Mouse (Mus musculus) forebrain, embryonic 14.5 days (tissue): ENCODE measurements around the gene Ank2. TPM values are rescaled to one million over a fixed set of nuclear protein-coding genes. Genes with fewer than 3 reads are reported as not detected.
A peak's percentile ranks its signal among the peaks of the same experiment; 100 is the strongest.

Experiments used
- ATAC-seq: fragments of 200-750 bp; cut with Nextera tagmentation; 2 replicates; pipeline ENCODE4 v1.8.0; 2017; ENCODE audit warnings: mild to moderate bottlenecking, moderate library complexity
- DNase-seq: peaks from one replicate; pipeline ENCODE4 v3.0.0-alpha.2; 2015; ENCODE audit warnings: low spot score
- H3K27ac ChIP-seq: fragments of 300-500 bp; sonication (generic); 2 replicates; pipeline ENCODE4 v1.5.1; 2014; ENCODE audit warnings: low read depth, mild to moderate bottlenecking, control low read depth, low read length, moderate library complexity
- H3K27me3 ChIP-seq: fragments of 300-500 bp; sonication (generic); replicated peaks from 2 replicates; pipeline ENCODE4 v1.6.1; 2014; ENCODE audit warnings: low read length, control low read depth, mixed read lengths; ENCODE audit not compliant: control insufficient read depth, insufficient read depth
- H3K36me3 ChIP-seq: fragments of 300-500 bp; sonication (generic); 2 replicates; pipeline ENCODE4 v1.6.1; 2014; ENCODE audit warnings: low read length, control low read depth; ENCODE audit not compliant: control insufficient read depth, insufficient read depth
- H3K4me1 ChIP-seq: fragments of 300-500 bp; sonication (generic); 2 replicates; pipeline ENCODE4 v1.6.1; 2014; ENCODE audit warnings: antibody characterized with exemption, low read length, control low read depth; ENCODE audit not compliant: control insufficient read depth, insufficient read depth
- H3K4me2 ChIP-seq: fragments of 300-500 bp; sonication (generic); 2 replicates; pipeline ENCODE4 v1.6.1; 2014; ENCODE audit warnings: mild to moderate bottlenecking, control low read depth, low read length
- H3K4me3 ChIP-seq: fragments of 300-500 bp; sonication (generic); 2 replicates; pipeline ENCODE4 v1.5.1; 2014; ENCODE audit warnings: low read depth, low read length, control low read depth
- H3K9ac ChIP-seq: fragments of 300-500 bp; sonication (generic); 2 replicates; pipeline ENCODE4 v1.6.1; 2014; ENCODE audit warnings: mild to moderate bottlenecking, low read length, control low read depth, moderate library complexity
- H3K9me3 ChIP-seq: fragments of 300-500 bp; sonication (generic); replicated peaks from 2 replicates; pipeline ENCODE4 v1.6.1; 2016; ENCODE audit warnings: low read length, control low read depth, mixed read lengths; ENCODE audit not compliant: control insufficient read depth
- WGBS: fragments of 180-500 bp; shearing (Covaris S2); extraction: QIAGEN DNeasy Blood & Tissue Kit; methylation state at CpG from one replicate; pipeline ENCODE4 v1.1.7; 2014; 5-methylcytosine and 5-hydroxymethylcytosine counted together
- polyA plus RNA-seq: library from polyadenylated mRNA; unstranded; fragments of >200 nt; fragmentation: Nextera tagmentation; extraction: Ambion mirVana; gene quantifications from 2 replicates; pipeline ENCODE4 v1.2.1, GENCODE M21; 2014

The Ank2 gene
- 61.8 and 116 TPM in 2 replicates for polyA plus RNA-seq

- ATAC-seq (peak; percentile 83), DNase-seq (peak; percentile 75)
- no peaks in the 10 kb centered on the region; the same call in 1 of the 2 replicates for H3K27me3 ChIP-seq
- peak within 1 kb of the TSS; percentile 48; the same call in 1 of the 2 replicates for H3K27ac ChIP-seq
- under 1% methylated on average over 54 of the region's 62 CpGs for WGBS
- H3K36me3 ChIP-seq, result no peaks in the 10 kb centered on the region
- peaks cover 6% of the 10 kb centered on the region; the same call in 1 of the 2 replicates for H3K4me1 ChIP-seq
- H3K9me3 ChIP-seq, result no peaks in the 10 kb centered on the region
- peak within 1 kb of the TSS; percentile 92 for H3K9ac ChIP-seq
- H3K4me2 ChIP-seq, result peak within 1 kb of the TSS; percentile 99
- H3K4me3 ChIP-seq, result peak within 1 kb of the TSS; percentile 61
These were observed at the start of gene Ank2 for GRCm38 (mm10) chr3:127498742-127499400. Ank2 (minus strand) TSS chr3:127499350.

GRCm38 (mm10) chr3:127547882-127548281, 48.7 kb upstream of the Ank2 start:
- Histone ChIP-seq H3K27me3 (no peaks in the 10 kb centered on the region), H3K9ac (no peak overlapping the region), H3K9me3 (no peaks in the 10 kb centered on the region), H3K4me3 (no peak overlapping the region), H3K4me1 (no peaks in the 10 kb centered on the region), H3K4me2 (no peak overlapping the region), H3K27ac (no peak overlapping the region), H3K36me3 (peaks cover 28% of the 10 kb centered on the region)
- WGBS, result 33% methylated on average over 5 of the region's 5 CpGs
- peak; percentile 40 for DNase-seq
- no peak for ATAC-seq

- no peak overlapping the region for H3K27ac ChIP-seq
- no peaks in the 10 kb centered on the region for H3K27me3 ChIP-seq
- H3K36me3 ChIP-seq, result peaks cover 38% of the 10 kb centered on the region
- no peak overlapping the region for H3K9ac ChIP-seq
- H3K4me2 ChIP-seq, result no peak overlapping the region
- WGBS, result 17% methylated on average over 5 of the region's 5 CpGs
- ATAC-seq (no peak), DNase-seq (no peak)
- H3K4me1 ChIP-seq, result no peaks in the 10 kb centered on the region
- H3K4me3 ChIP-seq, result no peak overlapping the region
- H3K9me3 ChIP-seq, result no peaks in the 10 kb centered on the region
These were observed 45.5 kb upstream of the Ank2 start for GRCm38 (mm10) chr3:127544610-127545121.

- H3K4me1 ChIP-seq, result no peaks in the 10 kb centered on the region
- DNase-seq (no peak), ATAC-seq (no peak)
- no peaks in the 10 kb centered on the region for H3K9me3 ChIP-seq
- H3K27ac ChIP-seq, result no peak overlapping the region
- 80% methylated on average over 4 of the region's 4 CpGs for WGBS
- H3K9ac ChIP-seq, result no peak overlapping the region
- H3K4me3 ChIP-seq, result no peak overlapping the region
- no peaks in the 10 kb centered on the region for H3K27me3 ChIP-seq
- peaks cover 42% of the 10 kb centered on the region for H3K36me3 ChIP-seq
- no peak overlapping the region for H3K4me2 ChIP-seq
These were observed 44.8 kb upstream of the Ank2 start for GRCm38 (mm10) chr3:127543976-127544375.

GRCm38 (mm10) chr3:127539193-127539592, 40.0 kb upstream of the Ank2 start:
- WGBS, result 72% methylated on average over 6 of the region's 6 CpGs
- DNase-seq, result no peak
- H3K4me2 ChIP-seq, result no peak overlapping the region
- ATAC-seq, result no peak
- no peaks in the 10 kb centered on the region for H3K4me1 ChIP-seq
- H3K27ac ChIP-seq, result no peak overlapping the region
- no peaks in the 10 kb centered on the region for H3K27me3 ChIP-seq
- H3K9ac ChIP-seq, result no peak overlapping the region
- H3K4me3 ChIP-seq, result no peak overlapping the region
- no peaks in the 10 kb centered on the region for H3K9me3 ChIP-seq
- H3K36me3 ChIP-seq, result peaks cover 31% of the 10 kb centered on the region

GRCm38 (mm10) chr3:127530293-127530692, 31.1 kb upstream of the Ank2 start:
- Histone ChIP-seq H3K4me2 (no peak overlapping the region), H3K9me3 (no peaks in the 10 kb centered on the region), H3K36me3 (no peaks in the 10 kb centered on the region), H3K4me1 (no peaks in the 10 kb centered on the region), H3K27me3 (no peaks in the 10 kb centered on the region), H3K9ac (no peak overlapping the region), H3K4me3 (no peak overlapping the region), H3K27ac (no peak overlapping the region)
- DNase-seq, result no peak
- no peak for ATAC-seq
- WGBS, result 6% methylated on average over 4 of the region's 4 CpGs

GRCm38 (mm10) chr3:127529824-127530223, 30.7 kb upstream of the Ank2 start:
- H3K27ac ChIP-seq, result no peak overlapping the region
- H3K4me3 ChIP-seq, result no peak overlapping the region
- H3K27me3 ChIP-seq, result no peaks in the 10 kb centered on the region
- H3K36me3 ChIP-seq, result no peaks in the 10 kb centered on the region
- no peak overlapping the region for H3K4me2 ChIP-seq
- no peaks in the 10 kb centered on the region for H3K4me1 ChIP-seq
- no peak for DNase-seq
- no peak for ATAC-seq
- no peak overlapping the region for H3K9ac ChIP-seq
- H3K9me3 ChIP-seq, result no peaks in the 10 kb centered on the region
- WGBS, result 74% methylated on average over 4 of the region's 4 CpGs

GRCm38 (mm10) chr3:127529210-127529609, 30.1 kb upstream of the Ank2 start:
- ATAC-seq (no peak), DNase-seq (no peak)
- Histone ChIP-seq H3K4me1 (no peaks in the 10 kb centered on the region), H3K4me2 (no peak overlapping the region), H3K9me3 (no peaks in the 10 kb centered on the region), H3K27ac (no peak overlapping the region), H3K27me3 (no peaks in the 10 kb centered on the region), H3K9ac (no peak overlapping the region), H3K4me3 (no peak overlapping the region), H3K36me3 (no peaks in the 10 kb centered on the region)
- 89% methylated on average over 3 of the region's 3 CpGs for WGBS

GRCm38 (mm10) chr3:127527465-127528034, 28.4 kb upstream of the Ank2 start:
- Histone ChIP-seq H3K4me1 (no peaks in the 10 kb centered on the region), H3K9me3 (no peaks in the 10 kb centered on the region), H3K4me3 (no peak overlapping the region), H3K4me2 (no peak overlapping the region), H3K27ac (no peak overlapping the region), H3K27me3 (no peaks in the 10 kb centered on the region), H3K9ac (no peak overlapping the region), H3K36me3 (no peaks in the 10 kb centered on the region)
- ATAC-seq (no peak), DNase-seq (no peak)
- WGBS, result 77% methylated on average over 5 of the region's 5 CpGs
